Mouse (Mus musculus): ENCODE measurements around the gene Ccr1.
"Not testable (repeated sequence)": the region's sequence is repeated elsewhere in the genome, so short reads cannot be mapped to it uniquely, and the experiment has no call there.

Gene Ccr1

DNA sequence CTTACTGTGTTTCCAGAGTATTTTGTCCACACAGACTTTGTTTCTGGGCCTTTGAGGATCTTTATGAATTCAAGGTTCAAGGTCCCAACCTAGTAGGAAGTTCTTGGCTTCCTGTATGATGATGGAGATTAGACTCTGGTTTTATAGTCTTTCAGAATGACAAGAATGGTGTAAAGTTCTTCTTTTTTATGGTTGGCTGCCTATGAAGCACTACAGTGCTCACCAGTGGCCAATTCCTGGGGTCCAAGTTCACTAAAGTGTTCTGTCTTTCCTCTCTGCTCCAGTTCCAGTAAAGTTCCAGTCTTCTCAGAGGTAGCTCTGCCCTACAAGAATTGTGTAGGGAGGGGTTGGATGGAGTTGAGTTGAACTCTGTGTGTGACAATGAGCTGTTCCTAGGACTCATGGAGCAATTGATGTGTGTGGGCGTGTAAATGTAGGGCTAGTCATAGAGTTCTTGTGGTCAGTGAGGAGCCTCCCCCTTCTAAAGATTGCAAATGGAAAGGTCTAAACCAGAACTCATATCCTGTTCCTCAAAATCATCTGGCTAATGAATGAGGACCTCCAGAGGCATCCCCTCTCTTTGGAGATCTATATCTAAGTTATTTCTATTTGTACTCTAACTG, at the start of gene Ccr1:
Gene Ccr1, minus strand, starts transcription at position 403 of the 623 bp plus-strand sequence.
- DNase-seq (ENCODE audit: low read depth) = no peak

GRCm38 (mm10) chr9:124016048-124016447, 47.6 kb upstream of the Ccr1 start:
- no peak for DNase-seq (ENCODE audit: low read depth)

- DNase-seq (ENCODE audit: low read depth) = no peak
Observed at GRCm38 (mm10) chr9:124014985-124015652, 46.6 kb upstream of the Ccr1 start.

DNA sequence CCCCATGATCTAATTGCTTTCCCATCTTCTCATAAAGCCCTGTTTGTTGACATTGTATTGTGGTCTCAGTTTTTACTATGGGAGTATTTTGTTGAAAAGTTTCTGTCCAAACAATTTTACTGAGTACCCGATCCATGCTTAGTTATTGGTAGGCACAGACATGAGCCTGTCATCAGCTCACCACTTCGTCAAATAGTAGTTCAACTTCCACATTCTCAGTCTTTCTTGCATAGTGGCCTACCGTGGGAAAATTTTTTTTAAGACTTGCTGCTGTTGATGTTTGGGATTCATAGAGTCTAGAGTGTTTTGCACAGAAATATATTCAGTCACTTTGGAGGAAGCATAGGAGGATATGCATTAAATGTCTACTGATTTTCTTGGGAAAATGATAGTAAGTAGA, 44.8 kb upstream of the Ccr1 start:
- DNase-seq (ENCODE audit: low read depth) = no peak

DNA sequence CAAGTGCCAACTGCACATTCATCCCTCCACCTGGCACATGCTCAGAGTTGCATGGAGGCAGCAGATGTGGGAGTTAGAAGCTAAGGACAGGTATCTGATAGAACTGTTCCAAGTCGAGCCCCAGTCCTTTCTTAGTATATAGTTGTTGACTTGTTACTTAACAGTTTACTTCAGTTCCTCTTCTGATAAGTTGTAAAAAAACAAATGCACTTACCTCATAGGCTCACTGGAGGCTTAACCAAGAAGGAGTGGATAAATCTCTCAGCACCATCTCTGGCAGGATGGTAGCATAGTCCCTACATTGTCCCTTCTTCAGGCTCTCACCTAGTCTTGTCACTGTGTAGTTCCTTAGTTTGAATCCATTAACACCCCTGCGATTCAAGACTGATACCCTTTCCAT, 44.2 kb upstream of the Ccr1 start:
- no peak for DNase-seq (ENCODE audit: low read depth)

GRCm38 (mm10) chr9:123999784-124000183, 31.3 kb upstream of the Ccr1 start:
- no peak for DNase-seq (ENCODE audit: low read depth)

- no peak for DNase-seq (ENCODE audit: low read depth)
Observed at GRCm38 (mm10) chr9:123997719-123998118, 29.2 kb upstream of the Ccr1 start.

GRCm38 (mm10) chr9:123991312-123991906, 22.9 kb upstream of the Ccr1 start:
- no peak for DNase-seq (ENCODE audit: low read depth)

- DNase-seq (ENCODE audit: low read depth) = no peak
Observed at GRCm38 (mm10) chr9:123989671-123990070, 21.2 kb upstream of the Ccr1 start.

DNA sequence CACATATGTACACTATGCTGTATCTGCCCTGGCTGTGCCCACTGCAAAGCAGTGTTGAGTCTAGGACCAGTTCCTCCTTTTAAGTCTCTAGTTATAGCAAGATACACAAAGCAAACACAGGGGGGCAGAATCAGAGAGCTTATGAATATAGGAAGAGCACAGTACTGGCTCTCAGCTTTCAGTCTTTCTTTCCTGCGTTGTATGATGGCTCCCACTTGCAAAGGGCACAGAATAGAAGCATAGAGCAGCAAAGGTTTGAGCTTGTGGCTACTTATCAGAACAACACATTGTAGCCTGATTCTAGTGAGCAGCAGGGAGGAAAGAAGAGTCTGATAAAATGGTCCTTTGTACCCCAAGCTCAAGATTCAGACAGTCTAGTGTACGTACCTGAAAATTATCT, 17.7 kb upstream of the Ccr1 start:
- DNase-seq (ENCODE audit: low read depth) = no peak

DNA sequence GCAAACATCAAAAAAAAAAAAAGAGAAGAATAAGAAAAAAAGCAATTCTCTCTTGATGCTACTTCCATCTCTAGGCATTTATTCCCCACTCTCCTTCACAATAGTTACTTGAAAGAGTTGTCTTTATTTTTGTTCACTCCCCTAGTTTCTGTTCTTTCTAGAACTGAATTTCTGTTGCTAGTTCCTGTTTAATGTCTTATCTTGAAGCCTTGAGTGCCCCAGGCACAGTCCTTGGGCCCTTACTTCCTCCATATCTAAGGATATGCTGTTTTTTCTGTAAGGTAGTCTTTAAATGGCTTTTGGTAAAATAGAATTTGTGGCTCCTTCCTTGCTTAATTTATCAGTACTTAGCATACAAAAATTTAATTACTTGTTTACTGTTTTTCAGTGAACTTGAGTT, 16.5 kb upstream of the Ccr1 start:
- no peak for DNase-seq (ENCODE audit: low read depth)

- no peak for DNase-seq (ENCODE audit: low read depth)
Observed at GRCm38 (mm10) chr9:123982720-123983119, 14.2 kb upstream of the Ccr1 start.

GRCm38 (mm10) chr9:123981909-123982308, 13.4 kb upstream of the Ccr1 start:
- DNase-seq (ENCODE audit: low read depth) = no peak

DNA sequence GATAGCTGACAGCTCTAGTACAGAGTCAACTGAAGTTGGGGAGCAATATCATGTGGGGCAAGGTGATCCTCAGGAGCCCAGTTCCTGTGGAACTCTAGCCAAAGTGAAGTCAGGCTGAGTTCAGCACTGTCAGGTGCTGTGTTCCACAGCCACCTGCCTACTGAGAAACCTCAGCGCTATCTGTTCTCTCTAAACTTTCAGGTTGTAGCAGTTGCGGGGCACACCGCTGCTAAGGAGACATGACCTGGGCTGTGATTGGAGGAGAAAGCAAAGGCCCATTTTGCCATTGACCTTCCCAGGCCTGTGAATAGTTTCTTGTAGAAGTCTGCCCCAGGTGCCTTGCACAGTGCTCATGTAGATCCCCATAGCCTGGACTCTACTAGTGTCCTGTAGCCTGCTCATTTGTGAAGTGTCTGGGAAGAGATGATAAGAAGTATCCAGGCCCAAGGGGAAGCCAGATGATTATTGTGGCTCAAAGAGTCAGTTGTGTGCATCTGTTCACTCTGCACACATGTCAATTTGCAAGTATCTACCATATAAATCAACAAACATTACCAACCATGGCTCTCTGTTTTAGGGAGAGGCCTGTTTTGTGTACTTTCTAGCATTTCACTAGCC, 12.5 kb upstream of the Ccr1 start:
- DNase-seq (ENCODE audit: low read depth) = not testable (repeated sequence)

- DNase-seq (ENCODE audit: low read depth) = no peak
Observed at GRCm38 (mm10) chr9:123978308-123978707, 9.8 kb upstream of the Ccr1 start, which contains the start of gene Ccr1l1. TSS of gene Ccr1l1 (minus strand) at chr9:123978408.

- DNase-seq (ENCODE audit: low read depth) = no peak
Observed at GRCm38 (mm10) chr9:123976876-123977663, 8.6 kb upstream of the Ccr1 start.

DNA sequence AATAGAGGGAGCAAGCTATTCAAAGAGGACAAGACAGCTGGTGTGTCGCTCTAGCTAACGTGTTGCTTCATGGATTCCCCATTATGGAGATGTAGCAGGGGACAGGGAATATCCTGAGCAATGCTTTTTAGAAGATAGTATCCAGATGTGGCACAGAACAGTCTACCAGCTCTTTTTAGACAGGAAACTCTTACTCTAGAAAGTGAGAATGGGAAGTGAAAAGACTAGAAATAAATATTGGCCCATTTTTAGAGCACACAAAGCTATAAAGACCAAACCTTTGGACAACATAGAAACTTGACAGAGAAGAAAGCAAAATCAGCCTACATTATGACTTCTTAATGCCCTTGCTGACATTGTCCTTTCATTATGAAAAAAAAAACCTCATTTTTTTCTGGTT, 7.1 kb upstream of the Ccr1 start:
- DNase-seq (ENCODE audit: low read depth) = no peak

DNA sequence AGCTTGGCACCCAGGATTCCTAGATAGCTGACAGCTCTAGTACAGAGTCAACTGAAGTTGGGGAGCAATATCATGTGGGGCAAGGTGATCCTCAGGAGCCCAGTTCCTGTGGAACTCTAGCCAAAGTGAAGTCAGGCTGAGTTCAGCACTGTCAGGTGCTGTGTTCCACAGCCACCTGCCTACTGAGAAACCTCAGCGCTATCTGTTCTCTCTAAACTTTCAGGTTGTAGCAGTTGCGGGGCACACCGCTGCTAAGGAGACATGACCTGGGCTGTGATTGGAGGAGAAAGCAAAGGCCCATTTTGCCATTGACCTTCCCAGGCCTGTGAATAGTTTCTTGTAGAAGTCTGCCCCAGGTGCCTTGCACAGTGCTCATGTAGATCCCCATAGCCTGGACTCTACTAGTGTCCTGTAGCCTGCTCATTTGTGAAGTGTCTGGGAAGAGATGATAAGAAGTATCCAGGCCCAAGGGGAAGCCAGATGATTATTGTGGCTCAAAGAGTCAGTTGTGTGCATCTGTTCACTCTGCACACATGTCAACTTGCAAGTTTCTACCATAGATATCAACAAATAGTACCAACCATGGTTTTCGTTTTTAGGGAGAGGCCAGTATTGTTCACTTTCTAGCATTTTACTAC, 1.5 kb downstream of the Ccr1 start:
- DNase-seq (ENCODE audit: low read depth) = not testable (repeated sequence)

GRCm38 (mm10) chr9:123964776-123965175, 3.7 kb downstream of the Ccr1 start:
- no peak for DNase-seq (ENCODE audit: low read depth)

DNA sequence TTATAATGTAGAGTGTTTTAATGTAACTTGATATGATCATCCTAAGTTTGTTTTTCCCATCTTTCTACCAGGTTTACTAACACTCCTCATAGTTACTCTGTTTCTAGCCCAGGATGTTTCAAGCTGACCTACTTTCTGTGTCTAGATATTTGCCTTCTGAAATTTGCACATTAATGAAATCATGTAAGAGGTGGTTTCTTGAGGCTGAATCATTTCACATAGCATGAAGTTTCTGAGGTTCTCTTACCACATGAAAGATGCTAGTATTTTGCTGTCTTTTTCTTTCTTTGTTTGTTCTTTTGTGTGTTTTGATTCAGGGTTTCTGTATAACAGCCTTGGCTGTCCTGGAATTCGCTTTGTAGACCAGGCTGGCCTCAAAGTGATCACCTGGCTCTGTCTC, 8.3 kb downstream of the Ccr1 start:
- no peak for DNase-seq (ENCODE audit: low read depth)

DNA sequence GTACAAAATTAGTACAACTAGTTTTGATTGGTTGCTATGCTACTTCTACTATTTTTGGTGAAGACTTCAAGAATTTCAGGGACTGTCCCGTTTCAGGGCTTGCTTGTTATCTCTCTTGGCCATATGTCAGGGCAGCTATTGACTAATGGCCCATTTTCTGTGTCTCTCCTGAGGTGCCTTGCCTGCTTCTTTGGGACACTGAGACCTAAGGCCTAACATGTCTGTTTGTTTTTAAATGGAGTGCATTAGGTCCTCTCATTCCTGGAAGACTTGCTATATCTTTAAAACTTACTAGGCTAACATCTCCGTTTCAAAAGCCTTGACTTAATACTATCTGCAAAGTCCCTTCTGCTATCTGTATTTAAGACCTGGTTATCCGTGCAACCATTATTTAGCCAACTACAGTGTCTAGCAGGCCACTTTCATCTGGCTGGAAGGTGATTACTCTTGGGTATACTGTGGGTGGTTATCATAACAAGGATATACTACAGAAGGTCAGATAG, 10.5 kb downstream of the Ccr1 start:
- DNase-seq (ENCODE audit: low read depth) = no peak

GRCm38 (mm10) chr9:123956892-123957291, 11.6 kb downstream of the Ccr1 start:
- no peak for DNase-seq (ENCODE audit: low read depth)

Measured in NIH3T3 (cell line).